ENCODE assay signal across 11 mouse cellular contexts in the genomic region with DNA sequence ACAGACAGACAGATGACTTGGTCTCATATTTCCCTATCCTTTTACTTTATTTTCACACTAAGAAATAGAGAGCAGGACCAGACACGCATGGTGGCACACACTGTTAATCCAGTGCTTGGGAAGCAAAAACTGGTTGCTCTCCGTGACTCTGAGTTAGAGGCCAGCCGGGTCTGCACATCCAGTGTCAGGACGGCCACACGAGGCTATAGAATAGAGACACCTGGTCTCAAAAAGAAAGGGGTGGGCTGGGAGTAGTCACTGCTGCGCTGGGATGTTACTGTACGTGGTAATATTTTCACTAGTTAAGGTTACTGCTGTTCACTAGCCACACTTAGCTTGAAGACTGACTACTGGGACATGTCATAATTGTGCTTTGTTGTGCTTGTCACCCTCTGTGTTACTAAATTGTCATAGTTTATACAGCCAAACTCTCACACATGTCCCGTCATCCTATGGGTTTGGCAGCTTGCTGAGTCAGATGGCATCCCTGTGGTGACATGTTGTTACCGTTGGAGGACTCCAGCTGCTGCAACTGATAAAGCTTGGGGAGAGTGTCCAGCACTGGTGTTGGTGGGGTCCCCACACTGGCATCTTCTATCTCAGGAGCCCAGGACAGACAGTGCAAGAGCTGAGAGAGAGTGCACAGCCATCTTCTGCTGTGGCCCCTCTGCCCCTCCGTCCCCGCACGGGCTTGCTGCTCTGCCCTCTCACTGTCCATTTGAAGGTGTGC. TPM values are rescaled to one million over a fixed set of nuclear protein-coding genes. Genes with fewer than 3 reads are reported as not detected.
DNase-seq lines count a peak whose midpoint lies in the region; ATAC-seq lines count a peak whose summit lies in the region.
"Had no signal": no experiment of that assay in that cellular context is flagged by ENCODE, and none has a peak within 500 bp of the region (broad histone marks: within the 10 kb centered on the region; RNA-seq: fewer than 3 reads in every experiment).

No protein-coding gene starts in this region.

- H3K9me3 ChIP-seq in heart, embryonic 10.5 days: no peaks in the 10 kb centered on the region
- H3K9me3 ChIP-seq: forebrain, embryonic 15.5 days; neural tube, embryonic 12.5 days had no signal

- no peak overlapping the region for H3K4me3 ChIP-seq in heart, embryonic 10.5 days
- H3K4me3 ChIP-seq: forebrain, embryonic 15.5 days; left cerebral cortex, adult 2 months; neural tube, embryonic 12.5 days had no signal

- peaks cover 13% of the 10 kb centered on the region; the same call in 1 of the 2 replicates for H3K4me1 ChIP-seq in heart, embryonic 10.5 days
- H3K4me1 ChIP-seq: forebrain, embryonic 15.5 days; neural tube, embryonic 12.5 days had no signal

- WGBS in heart, embryonic 10.5 days: 73% methylated on average over 12 of the region's 12 CpGs

- peak; percentile 95 for DNase-seq in heart, embryonic 10.5 days (ENCODE audit: low spot score)
- no peak for DNase-seq in heart, adult 18-20 months
- peak; percentile 72 for DNase-seq in spleen, adult 12 weeks (ENCODE audit: low spot score)
- no peak for DNase-seq in spleen, adult 18-20 months
- no peak for DNase-seq in right cerebral cortex, postnatal 25 days
- DNase-seq in gastrocnemius, adult 8-10 months (ENCODE audit: low spot score in 2 of 2): no peak
- DNase-seq in kidney, adult 9 months: no peak

- H3K27me3 ChIP-seq in heart, embryonic 10.5 days (ENCODE audit: insufficient read depth, poor library complexity, severe bottlenecking): no peaks in the 10 kb centered on the region
- H3K27me3 ChIP-seq: forebrain, embryonic 15.5 days; neural tube, embryonic 12.5 days had no signal

- peak overlapping the region; percentile 52; the same call in 1 of the 2 replicates for H3K27ac ChIP-seq in heart, embryonic 10.5 days
- H3K27ac ChIP-seq: forebrain, embryonic 15.5 days; left cerebral cortex, adult 2 months; neural tube, embryonic 12.5 days had no signal

- peak; percentile 91 for ATAC-seq in megakaryocyte progenitor cell, adult 5-6 weeks (replicated peaks; ENCODE audit: poor library complexity)
- ATAC-seq: forebrain, embryonic 15.5 days had no signal

- H3K36me3 ChIP-seq in heart, embryonic 10.5 days: peaks cover 56% of the 10 kb centered on the region

RNA-seq across cellular contexts. Expression of a gene that starts 53.0 kb away (rescaled TPM):
- 20.9 and 24.2 TPM in 2 replicates for polyA plus RNA-seq in heart, embryonic 10.5 days (2016; fragmentation: Nextera tagmentation; extraction: Ambion mirVana)
- 10 to 100 TPM; 14.6 to 19.1 TPM for total RNA-seq in heart, adult 18-20 months (2021)
- 18.9 and 26.4 TPM in 2 replicates for total RNA-seq in megakaryocyte progenitor cell, adult 5-6 weeks (2015)
- 26.1 and 47.3 TPM in 2 replicates for total RNA-seq in megakaryocyte progenitor cell, adult 5-6 weeks (2017)
- 1 to 10 TPM; 1.6 to 4.9 (median 3.3) TPM for total RNA-seq in gastrocnemius, adult 8-10 months (2022)

Comparison
In these comparisons a context has a peak if more than half of its experiments do, and no peak if none do; other contexts are left out.
1. DNase-seq: peak in heart, embryonic 10.5 days (single experiment) and spleen, adult 12 weeks (single experiment); none in heart, adult 18-20 months (0 of 2), spleen, adult 18-20 months (0 of 2), right cerebral cortex, postnatal 25 days (single experiment), gastrocnemius, adult 8-10 months (0 of 2) and kidney, adult 9 months (single experiment).